9 mouse cellular contexts compared by ENCODE assay signal in genomic region chr2:165986921-165987453, GRCm38 (mm10). TPM values are rescaled to one million over a fixed set of nuclear protein-coding genes. Genes with fewer than 3 reads are reported as not detected.
DNase-seq lines count a peak whose midpoint lies in the region; ATAC-seq lines count a peak whose summit lies in the region.
"Had no signal": no experiment of that assay in that cellular context is flagged by ENCODE, and none has a peak within 500 bp of the region (broad histone marks: within the 10 kb centered on the region; RNA-seq: fewer than 3 reads in every experiment).

No protein-coding gene starts in this region.

- peak overlapping the region; percentile 72 for H3K9ac ChIP-seq in heart, embryonic 12.5 days
- peak overlapping the region; percentile 77 for H3K9ac ChIP-seq in kidney, embryonic 16.5 days (replicated peaks; ENCODE audit: low read length)
- H3K9ac ChIP-seq in liver, embryonic 13.5 days: peak overlapping the region; percentile 67
- H3K9ac ChIP-seq in stomach, embryonic 15.5 days: no peak overlapping the region

- H3K9me3 ChIP-seq in erythroblast, embryonic 14.5 days (ENCODE audit: control insufficient read depth, low read length): no peaks in the 10 kb centered on the region
- no peaks in the 10 kb centered on the region for H3K9me3 ChIP-seq in forebrain, embryonic 10.5 days
- H3K9me3 ChIP-seq in heart, embryonic 12.5 days (replicated peaks): no peaks in the 10 kb centered on the region
- no peaks in the 10 kb centered on the region for H3K9me3 ChIP-seq in kidney, embryonic 16.5 days (ENCODE audit: low read length)
- no peaks in the 10 kb centered on the region for H3K9me3 ChIP-seq in liver, embryonic 13.5 days (replicated peaks)
- no peaks in the 10 kb centered on the region for H3K9me3 ChIP-seq in stomach, embryonic 15.5 days
- H3K9me3 ChIP-seq: G1E had no signal

- H3K27ac ChIP-seq in forebrain, embryonic 10.5 days: peak overlapping the region; percentile 85
- peak overlapping the region; percentile 90 for H3K27ac ChIP-seq in heart, embryonic 12.5 days (ENCODE audit: poor library complexity, severe bottlenecking)
- peak overlapping the region; percentile 98 for H3K27ac ChIP-seq in kidney, embryonic 16.5 days (ENCODE audit: low read length)
- H3K27ac ChIP-seq in liver, embryonic 13.5 days: peak overlapping the region; percentile 58; the same call in 1 of the 2 replicates
- H3K27ac ChIP-seq in stomach, embryonic 15.5 days: peak overlapping the region; percentile 91

- H3K4me1 ChIP-seq in erythroblast, embryonic 14.5 days (ENCODE audit: control insufficient read depth): peaks cover 20% of the 10 kb centered on the region
- peaks cover 26% of the 10 kb centered on the region for H3K4me1 ChIP-seq in forebrain, embryonic 10.5 days
- H3K4me1 ChIP-seq in heart, embryonic 12.5 days (replicated peaks): peaks cover 11% of the 10 kb centered on the region
- H3K4me1 ChIP-seq in kidney, embryonic 16.5 days (ENCODE audit: insufficient read depth, low read length): peaks cover 23% of the 10 kb centered on the region
- peaks cover 42% of the 10 kb centered on the region for H3K4me1 ChIP-seq in liver, embryonic 13.5 days (replicated peaks)
- peaks cover 16% of the 10 kb centered on the region; the same call in 1 of the 2 replicates for H3K4me1 ChIP-seq in stomach, embryonic 15.5 days

- H3K4me3 ChIP-seq in erythroblast, embryonic 14.5 days (replicated peaks): peak overlapping the region; percentile 44
- H3K4me3 ChIP-seq in forebrain, embryonic 10.5 days: peak overlapping the region; percentile 54
- H3K4me3 ChIP-seq in heart, embryonic 12.5 days: peak overlapping the region; percentile 50
- peak overlapping the region; percentile 50 for H3K4me3 ChIP-seq in kidney, embryonic 16.5 days (ENCODE audit: low read length)
- H3K4me3 ChIP-seq in liver, embryonic 13.5 days (replicated peaks): peak overlapping the region; percentile 52
- peak overlapping the region; percentile 39 for H3K4me3 ChIP-seq in stomach, embryonic 15.5 days (replicated peaks)

- peak overlapping the region; percentile 68 for H3K4me2 ChIP-seq in heart, embryonic 12.5 days
- peak overlapping the region; percentile 68 for H3K4me2 ChIP-seq in kidney, embryonic 16.5 days (replicated peaks; ENCODE audit: low read depth, low read length)
- peak overlapping the region; percentile 69 for H3K4me2 ChIP-seq in liver, embryonic 13.5 days
- peak overlapping the region; percentile 58 for H3K4me2 ChIP-seq in stomach, embryonic 15.5 days

- no peaks in the 10 kb centered on the region for H3K36me3 ChIP-seq in erythroblast, embryonic 14.5 days (ENCODE audit: control insufficient read depth)
- no peaks in the 10 kb centered on the region for H3K36me3 ChIP-seq in forebrain, embryonic 10.5 days (replicated peaks)
- no peaks in the 10 kb centered on the region for H3K36me3 ChIP-seq in heart, embryonic 12.5 days
- H3K36me3 ChIP-seq in kidney, embryonic 16.5 days (ENCODE audit: insufficient read depth, low read length): no peaks in the 10 kb centered on the region
- no peaks in the 10 kb centered on the region for H3K36me3 ChIP-seq in liver, embryonic 13.5 days
- no peaks in the 10 kb centered on the region for H3K36me3 ChIP-seq in stomach, embryonic 15.5 days
- H3K36me3 ChIP-seq: G1E had no signal

- peaks cover 2% of the 10 kb centered on the region; the same call in 1 of the 2 replicates for H3K27me3 ChIP-seq in erythroblast, embryonic 14.5 days (ENCODE audit: control insufficient read depth)
- H3K27me3 ChIP-seq in forebrain, embryonic 10.5 days (ENCODE audit: poor library complexity, severe bottlenecking): no peaks in the 10 kb centered on the region
- H3K27me3 ChIP-seq in heart, embryonic 12.5 days (replicated peaks): no peaks in the 10 kb centered on the region
- no peaks in the 10 kb centered on the region for H3K27me3 ChIP-seq in kidney, embryonic 16.5 days (ENCODE audit: insufficient read depth, low read length)
- peaks cover 2% of the 10 kb centered on the region; the same call in 1 of the 2 replicates for H3K27me3 ChIP-seq in liver, embryonic 13.5 days
- H3K27me3 ChIP-seq in stomach, embryonic 15.5 days (replicated peaks): no peaks in the 10 kb centered on the region

- 4% methylated on average over 22 of the region's 23 CpGs for WGBS in forebrain, embryonic 10.5 days
- WGBS in heart, embryonic 12.5 days: 1% methylated on average over 23 of the region's 23 CpGs
- 1% methylated on average over 23 of the region's 23 CpGs for WGBS in kidney, embryonic 16.5 days
- 1% methylated on average over 23 of the region's 23 CpGs for WGBS in liver, embryonic 13.5 days (ENCODE audit: insufficient replicate concordance)
- 3% methylated on average over 23 of the region's 23 CpGs for WGBS in stomach, embryonic 15.5 days

- DNase-seq in forebrain, embryonic 10.5 days (ENCODE audit: extremely low spot score, low spot score): peak; percentile 71
- DNase-seq in liver, embryonic 13.5 days: no peak
- DNase-seq in naive thymus-derived CD4-positive, alpha-beta T cell, adult 2 months (ENCODE audit: low read depth): peak; percentile 69

- no peak for ATAC-seq in erythroblast, adult 5-6 weeks (replicated peaks; ENCODE audit: low FRiP score, poor library complexity, severe bottlenecking)
- ATAC-seq in heart, embryonic 12.5 days (ENCODE audit: insufficient number of reproducible peaks, low FRiP score): no peak; the same call in 1 of the 2 replicates
- ATAC-seq in kidney, embryonic 16.5 days (ENCODE audit: low FRiP score, low TSS enrichment): peak; percentile 80
- ATAC-seq in liver, embryonic 13.5 days (ENCODE audit: low read depth): no peak
- peak; percentile 48; the same call in 1 of the 2 replicates for ATAC-seq in stomach, embryonic 15.5 days (ENCODE audit: insufficient read depth, low FRiP score, low read depth)

RNA-seq across cellular contexts. Expression of gene Ncoa3, which starts 5.4 kb away (rescaled TPM):
- 0.09 and 0.12 TPM in 2 replicates for polyA plus RNA-seq in erythroblast, embryonic 14.5 days (2012)
- total RNA-seq in erythroblast, adult 5-6 weeks (2015; ENCODE audit: low replicate concordance): 9.2 and 13.4 TPM in 2 replicates
- total RNA-seq in erythroblast, adult 5-6 weeks (2017; ENCODE audit: low replicate concordance): 10.4 and 12.7 TPM in 2 replicates
- polyA plus RNA-seq in forebrain, embryonic 10.5 days (2016; fragmentation: Nextera tagmentation; extraction: Ambion mirVana): 14.3 and 15.7 TPM in 2 replicates
- polyA plus RNA-seq in heart, embryonic 12.5 days (2016; fragmentation: Nextera tagmentation; extraction: Ambion mirVana): 16.4 and 17.4 TPM in 2 replicates
- 19.1 and 22.8 TPM in 2 replicates for polyA plus RNA-seq in kidney, embryonic 16.5 days (2015; fragmentation: Nextera tagmentation; extraction: Ambion mirVana)
- 3.5 and 4.5 TPM in 2 replicates for polyA plus RNA-seq in liver, embryonic 13.5 days (2015; fragmentation: Nextera tagmentation; extraction: Ambion mirVana)
- 12.9 and 14.1 TPM in 2 replicates for polyA plus RNA-seq in stomach, embryonic 15.5 days (2015; fragmentation: Nextera tagmentation; extraction: Ambion mirVana)

Comparison
In these comparisons a context has a peak if more than half of its experiments do, and no peak if none do; other contexts are left out.
1. ATAC-seq: peak in kidney, embryonic 16.5 days (single experiment) and stomach, embryonic 15.5 days (single experiment); none in erythroblast, adult 5-6 weeks (single experiment), heart, embryonic 12.5 days (single experiment) and liver, embryonic 13.5 days (single experiment).
2. Peak in every context shown above with its lines, with median percentiles within 50 percentile points of each other: H3K4me3 ChIP-seq, H3K27ac ChIP-seq and H3K4me2 ChIP-seq.